Mouse (Mus musculus): ENCODE data around the gene Pitx1. TPM values are rescaled to one million over a fixed set of nuclear protein-coding genes. Genes with fewer than 3 reads are reported as not detected.

Pitx1 gene
- total RNA-seq, 2 experiments from 2014 or later = not detected

DNA sequence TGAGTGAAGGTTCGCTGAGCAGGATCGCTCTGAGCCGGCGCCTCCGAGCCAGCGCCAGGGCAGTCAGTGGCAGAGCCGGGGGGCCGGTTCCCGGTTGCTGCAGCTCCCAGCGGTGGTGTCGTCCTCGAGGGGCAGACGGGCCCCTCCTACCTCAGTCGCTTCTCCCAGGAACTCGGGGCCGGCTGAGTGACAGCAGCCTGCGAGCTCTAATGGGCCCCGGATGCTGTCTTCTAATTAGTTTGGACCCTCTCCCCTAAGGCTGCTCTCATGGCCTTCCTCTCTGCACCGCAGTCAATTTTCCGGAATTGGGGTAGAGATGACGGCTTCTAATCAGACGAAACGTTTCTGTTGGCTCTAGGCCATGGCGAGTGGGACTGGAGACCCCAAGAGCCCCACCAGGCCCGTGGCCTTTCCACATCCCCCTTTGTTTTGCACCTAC is 4.3 kb downstream of the Pitx1 start:
- intact Hi-C loops (cut with DNase I) = loop anchor here (2.0 kb wide), 1 partner anchor 131 kb away; no protein-coding TSS in a partner anchor
- DNase-seq (ENCODE audit: low spot score in 2 of 2) = no peak

DNA sequence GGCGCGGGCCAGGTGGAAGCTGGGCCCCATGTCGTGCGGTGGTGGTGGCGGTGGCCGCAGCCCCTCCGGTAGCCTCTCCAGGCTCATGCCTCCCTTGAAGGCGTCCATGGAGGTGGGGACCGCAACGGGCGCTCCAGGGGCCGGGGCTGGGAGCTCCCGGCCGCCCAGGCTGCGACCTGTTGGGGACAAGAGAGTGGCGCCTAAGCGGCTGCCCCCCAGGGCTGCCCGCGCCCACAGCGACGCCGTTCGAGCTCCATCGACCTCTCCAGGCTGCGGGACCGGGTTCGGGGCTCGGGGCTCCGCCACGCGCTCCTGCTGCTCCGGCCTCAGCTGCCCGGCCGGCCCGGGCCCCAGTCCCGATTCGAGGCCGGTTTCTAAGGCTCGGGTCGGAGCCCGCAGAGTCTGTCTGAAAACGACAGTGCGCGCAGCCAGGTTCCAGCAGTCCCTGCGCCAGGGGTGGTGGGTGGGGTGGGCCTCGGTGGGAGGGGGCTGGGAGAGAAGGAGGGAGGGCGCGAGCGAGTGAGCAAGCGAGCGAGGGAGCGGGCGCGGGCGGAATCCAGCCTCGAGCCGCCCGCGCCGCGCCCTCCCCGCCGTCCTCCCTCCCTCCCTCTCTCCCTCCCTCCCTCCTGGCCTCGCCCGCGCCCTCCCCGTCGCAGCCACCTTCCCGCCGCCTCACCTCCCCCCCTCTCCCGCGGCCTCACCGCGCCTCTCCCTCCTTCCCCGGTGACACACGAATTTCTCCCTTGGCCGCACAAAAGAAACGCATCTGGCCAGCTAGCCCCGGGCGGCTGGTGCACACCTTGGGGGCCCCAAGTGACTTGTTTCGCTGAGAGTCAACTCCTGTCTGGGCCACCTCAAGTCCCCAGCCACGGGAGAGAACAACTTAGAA is 4.9 kb downstream of the Pitx1 start:
- intact Hi-C loops (cut with DNase I) = no loop called here
- no peak for DNase-seq (ENCODE audit: low spot score in 2 of 2)

DNA sequence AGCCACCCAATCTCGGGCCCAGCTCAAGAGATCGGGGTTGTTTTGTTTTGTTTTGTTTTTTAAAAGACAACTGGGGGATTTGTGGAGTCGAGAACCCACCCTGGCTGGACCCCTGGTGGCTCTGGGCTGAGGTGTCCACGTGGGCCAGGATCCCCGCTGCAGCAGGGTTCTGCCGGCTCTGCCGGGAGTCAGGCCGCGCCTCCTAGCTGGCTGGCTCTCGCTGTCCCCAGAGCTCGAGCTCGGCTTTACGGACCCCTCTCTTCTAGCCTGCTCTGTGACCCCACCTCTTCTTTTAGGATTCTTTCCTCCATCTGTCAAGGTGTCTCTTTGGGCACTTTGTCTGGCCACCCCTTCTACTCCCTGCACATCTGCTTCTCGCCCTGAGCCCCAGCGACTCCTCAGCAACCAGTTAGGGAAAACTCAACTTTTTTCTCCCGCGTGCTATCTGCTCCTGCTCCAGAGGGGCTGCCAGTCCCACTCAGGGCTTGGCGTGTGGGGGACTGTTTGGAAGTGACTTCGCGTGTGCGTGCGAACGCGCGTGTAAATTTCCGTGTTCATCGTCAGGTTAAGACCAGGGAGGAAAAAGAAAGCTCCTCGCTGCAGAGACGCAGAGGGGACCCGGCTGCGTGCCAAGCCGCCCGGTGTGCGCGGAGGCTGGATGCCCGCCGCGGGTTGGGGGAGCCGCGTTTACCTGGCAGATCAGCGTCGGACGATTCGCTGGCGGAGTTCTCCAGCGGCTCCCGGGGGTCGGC is 5.7 kb downstream of the Pitx1 start:
- intact Hi-C loops (cut with DNase I) = no loop called here
- no peak for DNase-seq (ENCODE audit: low spot score in 2 of 2)

DNA sequence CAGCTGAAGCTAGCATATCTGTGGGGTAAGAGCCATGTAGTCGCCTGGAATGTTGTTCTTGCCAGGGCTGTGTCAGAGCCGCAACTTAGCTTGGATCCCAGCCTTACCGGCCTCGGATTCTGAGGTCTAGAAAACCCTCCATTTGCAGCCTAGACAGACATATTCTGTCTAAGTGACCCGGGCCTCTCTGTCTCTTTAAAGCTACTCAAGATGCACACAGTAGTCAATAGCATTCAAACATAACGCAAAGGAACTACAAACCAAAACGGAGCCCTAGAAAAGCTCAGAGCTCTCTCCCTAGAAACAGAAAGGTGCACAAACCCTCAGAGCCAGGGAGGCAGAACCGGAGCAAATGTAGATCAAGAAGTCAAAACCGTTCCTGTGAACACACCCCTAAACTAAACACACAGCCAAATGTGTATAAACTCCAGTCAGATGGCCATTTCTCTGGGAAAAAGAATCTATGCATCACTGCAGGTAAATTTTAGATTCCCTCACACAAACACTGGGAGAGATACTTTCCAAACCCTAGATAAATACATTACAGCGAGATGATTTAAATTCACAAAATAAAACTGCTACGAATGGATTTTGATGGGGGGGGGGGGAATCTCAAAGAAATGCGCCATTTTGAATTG is 6.9 kb downstream of the Pitx1 start:
- DNase-seq (ENCODE audit: low spot score in 2 of 2) = peak in 1 of 2 experiments; percentile 15
- intact Hi-C loops (cut with DNase I) = loop anchor here (5.0 kb wide), 1 partner anchor 428 kb away; no protein-coding TSS in a partner anchor

DNA sequence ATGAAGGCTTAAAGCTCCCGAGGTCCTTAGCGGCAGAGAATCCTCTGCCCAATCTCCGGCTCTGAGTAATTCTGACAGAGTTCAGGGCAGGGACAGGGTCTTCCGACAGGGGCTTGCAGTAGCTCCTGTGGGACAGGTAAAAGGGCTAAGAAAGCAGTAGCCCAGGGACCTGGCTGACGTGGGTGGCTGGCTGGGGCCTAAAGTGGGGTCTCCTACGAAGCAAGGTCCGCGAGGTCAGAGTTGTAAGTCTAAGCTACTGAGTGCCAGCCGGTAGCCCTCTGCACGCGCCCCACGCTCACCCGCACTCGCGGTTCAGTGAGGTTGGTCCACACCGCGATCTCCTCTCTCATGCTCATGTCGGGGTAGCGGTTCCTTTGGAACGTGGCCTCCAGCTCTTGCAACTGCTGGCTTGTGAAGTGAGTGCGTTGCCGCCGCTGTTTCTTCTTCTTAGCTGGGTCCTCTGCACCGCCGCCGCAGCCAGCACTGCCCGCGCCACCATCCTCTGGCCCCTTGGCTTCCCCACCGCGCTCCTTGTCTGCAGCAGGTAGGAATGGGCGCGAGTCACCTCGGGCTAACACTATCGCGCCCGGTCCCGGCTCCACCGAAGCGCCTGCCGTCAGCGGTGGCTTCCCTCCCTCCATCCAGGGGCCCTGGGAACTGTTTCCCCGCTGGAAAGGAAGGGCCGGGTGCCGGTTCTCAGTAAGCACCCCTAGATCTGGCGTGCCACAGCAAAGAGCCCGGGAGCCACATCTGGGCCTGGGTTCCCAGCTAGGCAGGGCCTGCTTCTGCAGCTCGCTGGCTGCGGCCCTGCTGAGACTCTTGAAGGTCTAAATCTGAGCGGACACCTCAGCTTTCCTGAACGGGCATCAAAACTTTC is 7.6 kb downstream of the Pitx1 start:
- intact Hi-C loops (cut with DNase I) = loop anchor here (5.0 kb wide), 1 partner anchor 429 kb away; no protein-coding TSS in a partner anchor
- no peak for DNase-seq (ENCODE audit: low spot score in 2 of 2)

DNA sequence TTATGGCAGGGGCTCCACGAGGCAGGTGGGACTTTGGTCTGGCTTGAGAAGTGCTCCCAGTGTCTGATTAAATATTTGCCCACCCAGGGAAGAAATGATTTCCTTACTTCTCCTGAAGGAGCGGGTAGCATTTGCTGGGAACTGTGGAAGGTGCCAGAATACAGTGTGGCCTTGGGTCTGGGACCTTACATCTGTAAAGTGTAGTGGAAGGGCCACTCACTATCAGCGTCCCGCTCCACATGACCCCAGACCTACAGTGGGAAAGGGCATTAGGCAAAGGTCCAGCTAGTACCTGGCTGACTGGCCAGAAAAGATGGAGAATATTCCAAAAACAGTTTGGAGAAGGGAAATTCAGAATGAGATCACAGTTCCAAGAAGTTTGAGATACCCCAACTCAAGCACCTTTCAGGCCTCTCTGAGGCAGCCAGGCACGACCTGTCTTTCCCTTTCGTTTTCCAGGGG is 8.3 kb downstream of the Pitx1 start:
- no peak for DNase-seq (ENCODE audit: low spot score in 2 of 2)
- intact Hi-C loops (cut with DNase I) = loop anchor here (5.0 kb wide), 1 partner anchor 430 kb away; no protein-coding TSS in a partner anchor

DNA sequence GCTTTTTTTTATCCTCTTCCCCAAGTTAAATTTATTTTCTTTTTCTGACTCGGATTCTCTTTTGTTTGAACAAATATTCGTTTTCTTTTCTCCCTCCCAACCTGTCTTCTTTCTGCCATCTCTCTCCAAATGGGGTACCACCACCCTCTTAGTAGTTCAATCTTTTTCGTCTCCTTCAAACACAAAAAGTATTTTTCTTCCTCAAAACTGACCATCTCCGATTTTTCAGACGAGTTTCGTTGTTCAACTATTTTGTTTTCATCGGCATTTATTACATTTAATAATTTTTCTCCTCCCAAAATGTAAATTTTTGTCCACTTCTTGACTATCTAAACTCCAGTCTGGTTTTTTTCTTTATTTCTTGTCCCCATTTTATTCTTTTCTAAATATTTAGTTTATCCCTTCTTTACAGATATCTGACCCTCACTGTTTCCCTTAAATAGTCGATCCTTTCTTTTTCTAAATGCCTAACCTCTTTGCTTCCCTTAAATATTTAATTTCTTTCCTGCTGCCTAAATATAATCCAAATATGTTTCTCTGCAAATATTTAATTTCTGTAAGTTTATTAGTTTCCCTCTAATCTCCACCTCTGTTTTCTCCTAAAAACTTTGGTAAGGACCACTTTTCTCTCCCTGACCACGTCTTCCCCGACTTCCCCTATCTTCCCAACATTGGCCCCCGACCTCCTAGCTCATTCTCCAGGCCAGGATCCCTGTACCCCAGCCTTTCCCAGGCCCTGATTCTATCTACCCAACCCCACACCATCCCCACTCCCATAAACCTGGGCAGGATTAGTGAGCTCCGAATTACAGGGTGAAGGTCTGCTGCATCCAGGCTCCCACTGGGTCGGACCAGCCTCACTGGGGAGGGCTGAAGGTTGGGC is 9.0 kb downstream of the Pitx1 start:
- no peak for DNase-seq (ENCODE audit: low spot score in 2 of 2)
- intact Hi-C loops (cut with DNase I) = loop anchor here (5.0 kb wide), 1 partner anchor 430 kb away; no protein-coding TSS in a partner anchor

DNA sequence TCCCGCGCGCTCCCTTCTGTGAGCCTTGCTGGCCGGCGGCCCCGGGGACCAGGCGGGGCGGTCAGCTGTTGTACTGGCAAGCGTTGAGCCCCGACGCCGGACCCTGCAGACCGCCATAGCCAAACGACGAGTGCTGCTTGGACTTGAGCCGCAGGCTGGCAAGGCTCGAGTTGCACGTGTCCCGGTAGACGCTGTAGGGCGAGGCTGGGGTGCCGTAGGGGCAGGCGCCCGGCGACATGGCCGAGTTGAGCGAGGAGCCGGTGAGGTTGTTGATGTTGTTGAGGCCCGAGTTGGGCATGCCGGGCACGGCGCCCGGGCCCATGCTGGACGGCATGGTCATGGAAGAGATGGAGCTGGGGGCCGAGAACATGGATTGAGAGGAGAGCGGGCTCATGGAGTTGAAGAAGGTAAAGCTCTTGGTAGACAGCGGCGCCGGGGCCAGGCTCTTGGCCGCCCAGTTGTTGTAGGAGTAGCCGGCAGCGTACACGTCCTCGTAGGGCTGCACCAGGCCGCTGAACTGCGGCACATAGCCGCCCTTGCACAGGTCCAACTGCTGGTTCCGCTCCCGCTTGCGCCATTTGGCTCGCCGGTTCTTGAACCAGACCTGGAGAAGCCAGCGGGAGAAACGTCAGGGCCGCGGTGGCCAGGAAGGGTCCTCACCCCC is 9.9 kb downstream of the Pitx1 start:
- intact Hi-C loops (cut with DNase I) = loop anchor here (5.0 kb wide), 1 partner anchor 431 kb away; no protein-coding TSS in a partner anchor
- peak in 1 of 2 experiments; percentile 6 for DNase-seq (ENCODE audit: low spot score in 2 of 2)

DNA sequence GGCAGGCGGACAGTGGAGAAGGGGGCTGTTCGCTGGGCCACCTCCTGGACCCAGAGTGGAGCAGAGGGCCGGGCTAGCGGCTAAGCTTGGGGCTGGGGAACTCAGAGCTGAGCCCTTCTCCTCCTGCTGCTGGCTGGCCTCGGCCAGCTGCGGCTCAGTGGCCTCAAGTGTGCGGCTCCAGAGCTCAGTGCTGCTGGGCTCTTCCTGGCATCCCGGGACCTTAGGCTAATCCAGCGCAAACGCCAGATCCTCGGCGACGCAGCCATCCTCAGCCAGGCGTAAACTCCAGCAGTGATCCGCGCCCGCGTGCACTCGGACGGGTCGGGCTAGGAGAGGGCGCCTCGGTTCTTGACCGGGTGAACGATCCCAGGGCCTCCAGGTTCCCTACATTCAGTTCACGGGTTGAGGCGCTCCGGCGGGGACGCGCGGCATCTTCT is 10.7 kb downstream of the Pitx1 start:
- no peak for DNase-seq (ENCODE audit: low spot score in 2 of 2)
- intact Hi-C loops (cut with DNase I) = loop anchor here (5.0 kb wide), 1 partner anchor 432 kb away; no protein-coding TSS in a partner anchor

DNA sequence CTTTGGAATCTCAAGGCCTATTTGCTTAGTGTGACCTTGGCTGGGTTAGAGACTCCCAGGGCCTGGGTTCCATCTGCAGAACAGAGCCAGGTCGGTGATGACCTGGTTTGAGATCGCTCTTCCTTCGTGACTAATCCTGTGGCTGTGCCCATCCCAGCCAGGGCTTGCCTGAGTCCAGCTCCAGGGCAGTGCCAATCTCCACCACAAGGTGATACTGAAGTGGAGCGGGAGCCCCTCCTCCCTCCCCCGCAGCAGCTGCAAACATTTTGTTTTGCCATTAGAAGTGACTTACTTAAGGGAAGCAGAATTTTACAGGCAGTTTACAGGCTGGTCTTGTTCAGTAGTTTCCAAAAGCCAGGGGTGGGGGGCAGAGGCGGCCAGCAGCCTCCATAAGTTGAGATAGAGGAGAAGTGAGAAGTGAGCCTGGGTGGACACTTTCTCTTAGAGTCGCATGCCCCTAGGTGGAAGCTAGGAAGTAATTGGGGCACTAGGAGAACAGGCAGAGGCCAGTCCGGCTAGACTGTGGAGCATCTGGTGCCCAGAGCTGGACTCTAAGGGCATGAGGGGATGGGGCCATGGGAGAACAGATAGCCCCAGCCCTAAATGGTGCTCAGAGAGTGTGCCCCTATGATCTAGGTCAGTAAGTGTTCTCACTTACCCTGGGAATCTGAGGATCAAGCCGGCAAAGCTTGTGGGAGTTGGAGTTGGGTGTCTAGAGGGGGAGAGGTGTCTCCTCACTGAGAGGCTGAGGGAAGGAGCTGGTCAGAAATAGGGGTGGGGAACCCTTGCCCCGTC is 11.6 kb downstream of the Pitx1 start:
- DNase-seq (ENCODE audit: low spot score in 2 of 2) = no peak
- intact Hi-C loops (cut with DNase I) = no loop called here

DNA sequence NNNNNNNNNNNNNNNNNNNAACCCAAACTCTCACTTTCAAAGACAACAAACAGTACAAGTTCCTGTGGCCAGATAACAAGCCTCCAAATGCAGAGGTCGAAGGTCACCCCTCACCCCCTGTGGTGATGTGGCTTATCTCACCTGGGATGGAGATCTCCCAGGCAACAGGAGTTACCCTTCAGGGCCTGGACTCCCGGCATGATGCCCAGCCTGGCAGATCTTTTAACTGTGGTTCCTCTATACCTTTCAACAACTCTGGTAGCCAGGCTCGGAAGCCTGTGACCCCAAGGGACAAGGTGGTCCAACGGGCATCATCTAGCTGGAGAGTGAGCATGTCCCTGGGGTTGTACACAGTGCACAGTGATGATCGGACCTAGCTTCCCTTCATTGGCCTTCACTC is 13.5 kb downstream of the Pitx1 start:
- intact Hi-C loops (cut with DNase I) = no loop called here
- DNase-seq (ENCODE audit: low spot score in 2 of 2) = no peak

DNA sequence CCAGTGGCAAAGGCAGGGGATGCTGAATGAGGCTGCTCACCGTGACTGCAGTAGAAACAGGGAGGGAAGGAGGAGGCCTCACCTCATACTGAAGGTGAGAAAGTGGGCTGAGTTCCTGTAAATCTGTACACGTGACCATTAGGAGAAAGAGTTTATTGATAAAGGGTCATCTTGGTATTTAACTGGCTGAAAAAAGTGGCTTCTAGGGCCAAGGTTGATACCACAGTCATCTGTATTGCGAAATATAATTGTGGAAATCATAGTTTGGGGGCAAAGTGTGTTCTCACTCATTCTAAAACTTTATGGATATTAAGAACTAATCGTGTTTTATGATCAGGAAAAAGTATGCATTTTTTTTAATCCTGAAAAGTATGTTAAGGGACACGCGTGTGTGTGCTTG is 21.2 kb downstream of the Pitx1 start:
- intact Hi-C loops (cut with DNase I) = no loop called here
- DNase-seq (ENCODE audit: low spot score in 2 of 2) = no peak

DNA sequence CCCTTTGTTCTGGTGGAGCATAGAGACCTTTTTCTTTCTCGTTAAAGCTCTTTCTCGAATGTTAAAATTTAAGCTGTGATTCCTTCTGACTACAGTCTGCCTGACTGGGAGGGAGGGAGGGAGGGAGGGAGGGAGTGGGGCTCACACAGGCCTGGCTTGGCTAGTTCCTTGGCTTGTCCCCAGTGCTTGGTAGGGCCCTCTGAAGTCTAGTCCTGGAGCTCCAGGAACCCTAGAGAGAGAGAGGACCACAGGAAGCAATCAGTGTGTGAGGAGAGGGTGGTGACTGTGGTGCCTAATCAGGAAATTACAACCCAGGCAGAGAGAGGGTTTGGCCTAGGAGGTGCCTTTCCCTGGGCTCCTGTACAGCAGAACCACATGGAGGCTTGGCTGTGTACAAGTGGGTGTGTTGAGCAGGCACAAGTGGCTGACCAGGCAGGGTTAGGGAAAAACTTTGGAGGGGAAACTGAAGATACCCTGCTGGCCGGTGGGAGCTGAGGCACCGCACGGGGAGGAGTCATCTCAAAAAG is 22.4 kb downstream of the Pitx1 start:
- intact Hi-C loops (cut with DNase I) = no loop called here
- DNase-seq (ENCODE audit: low spot score in 2 of 2) = no peak

DNA sequence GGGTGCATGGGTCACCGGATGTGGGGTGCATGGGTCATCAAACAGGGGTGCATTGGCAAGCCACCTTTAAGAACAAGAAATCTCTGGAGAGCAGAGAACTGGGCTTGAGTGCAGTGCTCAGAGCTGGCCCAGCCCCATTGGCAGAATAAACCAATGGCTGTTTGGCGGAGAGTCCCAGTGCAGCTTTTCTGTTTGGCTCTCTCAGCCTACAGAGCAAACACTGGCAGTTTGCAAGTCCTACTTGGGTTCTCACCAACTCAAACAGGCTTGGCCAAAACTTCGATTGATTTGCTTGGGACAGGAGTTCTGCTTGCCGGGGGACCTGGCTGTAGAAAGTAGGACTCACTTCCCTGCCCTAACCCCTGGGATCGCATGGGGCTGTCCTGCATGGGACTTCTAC is 25.0 kb downstream of the Pitx1 start:
- peak in 1 of 2 experiments; percentile 40 for DNase-seq (ENCODE audit: low spot score in 2 of 2)
- intact Hi-C loops (cut with DNase I) = no loop called here

DNA sequence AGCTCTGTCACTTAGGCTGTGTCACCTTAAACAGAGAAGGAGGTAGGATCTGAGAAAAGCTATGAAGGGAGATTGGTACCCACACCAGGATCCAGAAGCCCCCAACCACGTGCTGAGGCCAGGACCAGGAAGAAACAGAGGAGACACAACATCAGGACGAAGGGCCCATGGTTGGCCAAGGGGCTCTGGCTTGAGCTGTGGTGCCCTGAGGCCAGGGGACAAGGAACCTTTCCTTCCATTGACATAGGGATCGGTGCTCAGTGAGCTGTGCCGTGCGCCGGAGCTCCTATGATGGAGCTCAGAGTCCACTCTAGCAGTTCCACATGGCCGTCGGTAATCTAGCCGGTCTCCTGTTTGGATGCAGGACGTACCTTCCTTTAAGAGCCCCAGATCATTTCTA is 26.3 kb downstream of the Pitx1 start:
- intact Hi-C loops (cut with DNase I) = no loop called here
- DNase-seq (ENCODE audit: low spot score in 2 of 2) = no peak

DNA sequence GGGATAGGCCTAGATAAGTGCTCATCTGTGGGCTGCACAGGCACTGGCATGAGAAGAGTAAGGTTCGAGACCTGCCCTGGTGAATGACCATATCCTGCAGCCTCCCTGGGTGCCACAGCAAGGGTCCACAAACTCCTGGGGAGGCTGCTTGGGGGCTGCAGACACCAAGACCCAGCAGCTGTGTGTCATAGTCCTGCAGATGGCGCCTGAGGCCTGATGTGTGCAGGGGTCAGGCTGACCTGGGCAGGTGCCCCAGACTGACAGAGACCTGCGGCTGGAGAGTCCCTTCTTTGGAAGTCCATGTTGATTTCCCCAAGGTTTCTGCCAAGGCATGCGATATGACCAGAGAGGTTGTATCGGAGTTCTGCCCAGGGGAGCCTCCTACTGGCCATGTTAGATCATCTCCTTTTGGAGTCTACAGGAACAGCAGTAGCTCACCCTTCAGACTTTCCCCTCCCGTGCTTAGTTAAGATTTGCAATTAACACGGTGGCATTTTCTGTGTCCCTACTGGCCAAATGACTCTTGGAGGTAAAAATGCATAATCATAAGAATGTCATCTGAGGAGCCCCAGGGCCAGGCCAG is 26.9 kb downstream of the Pitx1 start:
- no peak for DNase-seq (ENCODE audit: low spot score in 2 of 2)
- intact Hi-C loops (cut with DNase I) = no loop called here
